Mouse (Mus musculus): Measurements from ENCODE around the gene Ptk7. TPM values are rescaled to one million over a fixed set of nuclear protein-coding genes. Genes with fewer than 3 reads are reported as not detected.

Ptk7 gene
- 15.2 and 17.2 TPM in 2 replicates for polyA plus RNA-seq (2012; rRNA removed)

GRCm38 (mm10) chr17:46628791-46629684 is at the start of gene Ptk7:
TSS of gene Ptk7 (minus strand) at chr17:46629504.

GRCm38 (mm10) chr17:46678416-46678815 is 49.1 kb upstream of the Ptk7 start, which contains the start of gene Mea1:
TSS of gene Mea1 (plus strand) at chr17:46678793.

GRCm38 (mm10) chr17:46673850-46674529 is 44.7 kb upstream of the Ptk7 start, which contains the start of gene Rrp36:
TSS of gene Rrp36 (minus strand) at chr17:46674352.

GRCm38 (mm10) chr17:46650232-46651031 is 21.1 kb upstream of the Ptk7 start, which contains the start of gene Cul7:
TSS of gene Cul7 (plus strand) at chr17:46650337.

GRCm38 (mm10) chr17:46645561-46646321 is 16.4 kb upstream of the Ptk7 start, which contains the start of the genes Klc4 and Mrpl2:
TSS of gene Klc4 (minus strand) at chr17:46646022.
TSS of gene Mrpl2 (plus strand) at chr17:46646229.

GRCm38 (mm10) chr17:46555673-46556583 is 73.4 kb downstream of the Ptk7 start, which contains the start of gene Srf:
TSS of gene Srf (minus strand) at chr17:46556175.

GRCm38 (mm10) chr17:46545813-46546564 is 83.3 kb downstream of the Ptk7 start, which contains the start of gene Cul9:
TSS of gene Cul9 (minus strand) at chr17:46546388.

Other genes with a start within 250 kb of the Ptk7 start
- 37.3 and 42.2 TPM in 2 replicates for gene Zfp318, start 245.8 kb downstream of the Ptk7 start, polyA plus RNA-seq (2012; rRNA removed)
- gene Crip3, start 200.6 kb downstream of the Ptk7 start, polyA plus RNA-seq (2012; rRNA removed), result 12.4 and 16.1 TPM in 2 replicates
- 0.11 and 0.14 TPM in 2 replicates for gene Slc22a7, start 191.0 kb downstream of the Ptk7 start, polyA plus RNA-seq (2012; rRNA removed)
- gene Ttbk1, start 141.8 kb downstream of the Ptk7 start, polyA plus RNA-seq (2012; rRNA removed), result 19.9 and 24.9 TPM in 2 replicates
- 11.2 and 13.1 TPM in 2 replicates for gene Dnph1, start 132.8 kb downstream of the Ptk7 start, polyA plus RNA-seq (2012; rRNA removed)
- 40.4 and 42.3 TPM in 2 replicates for gene Cul9, start 83.1 kb downstream of the Ptk7 start, polyA plus RNA-seq (2012; rRNA removed)
- 67.9 and 75.4 TPM in 2 replicates for gene Srf, start 73.3 kb downstream of the Ptk7 start, polyA plus RNA-seq (2012; rRNA removed)
- 21.6 and 24.5 TPM in 2 replicates for gene Klc4, start 16.5 kb upstream of the Ptk7 start, polyA plus RNA-seq (2012; rRNA removed)
- 41.8 and 42.2 TPM in 2 replicates for gene Mrpl2, start 16.7 kb upstream of the Ptk7 start, polyA plus RNA-seq (2012; rRNA removed)
- 57.9 and 58.6 TPM in 2 replicates for gene Cul7, start 20.8 kb upstream of the Ptk7 start, polyA plus RNA-seq (2012; rRNA removed)
- 35.4 and 37.4 TPM in 2 replicates for gene Rrp36, start 44.8 kb upstream of the Ptk7 start, polyA plus RNA-seq (2012; rRNA removed)
- 185 and 210 TPM in 2 replicates for gene Mea1, start 49.3 kb upstream of the Ptk7 start, polyA plus RNA-seq (2012; rRNA removed)
- 165 and 178 TPM in 2 replicates for gene Klhdc3, start 51.4 kb upstream of the Ptk7 start, polyA plus RNA-seq (2012; rRNA removed)
- 100 and 101 TPM in 2 replicates for gene Ppp2r5d, start 75.6 kb upstream of the Ptk7 start, polyA plus RNA-seq (2012; rRNA removed)
- gene Pex6, start 82.0 kb upstream of the Ptk7 start, polyA plus RNA-seq (2012; rRNA removed), result 46.3 and 46.4 TPM in 2 replicates
- gene Gnmt, start 99.7 kb upstream of the Ptk7 start, polyA plus RNA-seq (2012; rRNA removed), result 2.0 and 2.5 TPM in 2 replicates
- 58.5 and 59.3 TPM in 2 replicates for gene Cnpy3, start 122.7 kb upstream of the Ptk7 start, polyA plus RNA-seq (2012; rRNA removed)
- gene Ptcra, start 134.2 kb upstream of the Ptk7 start, polyA plus RNA-seq (2012; rRNA removed), result 0.07 TPM in 1 of 2 replicates, not detected in the other
- gene 2310039H08Rik, start 143.1 kb upstream of the Ptk7 start, polyA plus RNA-seq (2012; rRNA removed), result 52.9 and 53.6 TPM in 2 replicates
- 67.6 and 73.0 TPM in 2 replicates for gene Rpl7l1, start 153.2 kb upstream of the Ptk7 start, polyA plus RNA-seq (2012; rRNA removed)
- gene Bicral, start 229.0 kb upstream of the Ptk7 start, polyA plus RNA-seq (2012; rRNA removed), result 21.7 and 22.8 TPM in 2 replicates

All from central nervous system, embryonic 18 days (tissue).